Mouse (Mus musculus) testis, postnatal 14 days (tissue): ENCODE data around the gene Slc12a7.
"Not testable (repeated sequence)": the region's sequence is repeated elsewhere in the genome, so short reads cannot be mapped to it uniquely, and the experiment has no call there.

ENCODE experiments used
- DNase-seq: peaks from one replicate; pipeline ENCODE4 v3.0.0; 2021; ENCODE audit warnings: low spot score

The Slc12a7 gene

DNA sequence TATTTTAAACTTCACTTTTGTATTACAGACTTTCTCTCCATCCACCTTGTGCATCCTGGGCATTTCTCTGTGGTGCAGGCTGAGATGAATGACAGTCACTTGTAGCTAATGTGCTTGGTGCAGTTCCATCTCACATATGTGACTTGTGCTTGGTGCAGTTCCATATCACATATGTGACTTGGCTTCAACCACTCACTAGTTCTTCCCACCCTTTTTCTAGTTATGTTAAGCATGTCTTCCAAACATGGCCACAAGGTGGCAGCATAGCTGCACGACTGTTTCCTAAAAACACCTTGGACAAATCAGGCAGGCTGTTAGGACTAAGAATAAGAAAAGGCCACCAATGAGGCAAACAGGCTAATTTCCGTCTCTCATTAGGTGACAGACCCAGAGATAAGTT, 14.7 kb upstream of the Slc12a7 start:
- DNase-seq: peak; percentile 64

DNA sequence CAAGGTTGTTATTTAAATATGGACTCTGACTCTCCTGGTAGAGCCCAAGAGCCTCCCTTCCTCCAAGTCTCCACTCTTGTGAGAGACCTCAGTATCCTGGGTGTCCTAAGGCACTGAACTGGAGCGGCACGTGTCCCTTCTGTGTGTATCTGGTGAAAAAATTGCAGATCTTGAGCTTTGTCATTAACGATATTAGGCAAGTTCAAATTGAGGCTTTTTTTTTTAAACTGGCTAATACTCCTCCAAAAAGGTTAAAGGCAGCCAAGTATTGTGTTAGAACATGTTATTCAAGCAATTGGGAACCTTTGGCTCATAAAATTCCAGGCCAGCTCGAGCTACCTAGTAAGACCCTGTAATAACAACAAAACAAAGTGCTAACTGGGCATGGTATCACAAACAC, 12.7 kb upstream of the Slc12a7 start:
- DNase-seq: no peak

DNA sequence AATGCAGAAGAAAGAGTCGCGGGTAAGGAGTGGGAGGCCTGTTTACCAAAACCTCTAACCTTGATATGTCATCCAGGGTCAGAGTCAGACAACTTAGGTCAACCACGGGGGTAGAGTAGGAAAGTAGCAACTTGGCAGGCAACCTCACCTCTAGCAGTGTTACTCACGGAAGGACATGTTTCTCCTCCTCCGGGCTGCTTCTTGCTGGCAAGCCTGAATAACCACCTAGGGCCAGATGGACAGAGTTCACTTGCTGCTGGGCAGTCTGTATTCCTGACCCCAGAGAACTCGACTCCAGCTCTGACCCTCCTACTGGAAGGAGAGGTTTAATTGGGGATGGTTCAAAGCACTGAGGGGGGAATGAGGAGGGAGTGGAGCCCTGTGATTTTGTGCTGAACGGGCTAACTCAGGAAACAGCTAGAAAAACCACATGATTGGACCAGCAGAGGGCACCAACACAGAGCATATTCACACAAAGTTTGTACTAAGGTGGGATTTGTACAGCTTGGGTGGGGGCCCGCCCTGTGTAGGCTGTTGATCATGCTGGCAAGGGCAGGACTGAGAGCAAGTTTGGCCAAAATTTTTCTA, 9.7 kb upstream of the Slc12a7 start:
- peak; percentile 62 for DNase-seq

DNA sequence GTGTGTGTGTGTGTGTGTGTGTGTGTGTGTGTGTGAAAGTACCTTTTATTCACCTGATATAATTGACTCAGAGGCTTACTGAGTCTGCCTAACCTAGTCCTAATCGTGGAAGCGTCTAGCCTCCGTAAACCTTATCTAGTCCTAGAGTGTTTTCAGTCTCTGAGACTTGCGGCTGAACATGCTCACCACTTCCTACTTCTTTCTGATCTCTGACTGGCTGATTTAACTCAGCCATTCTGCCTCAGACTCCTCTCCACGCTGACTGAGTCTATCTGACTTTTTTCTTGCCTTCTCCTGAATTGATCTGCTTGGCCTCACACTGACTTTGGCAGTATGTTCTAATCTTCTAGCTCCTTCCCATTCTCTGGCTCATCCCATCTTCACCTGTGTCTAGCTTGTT, 7.6 kb upstream of the Slc12a7 start:
- no peak for DNase-seq

DNA sequence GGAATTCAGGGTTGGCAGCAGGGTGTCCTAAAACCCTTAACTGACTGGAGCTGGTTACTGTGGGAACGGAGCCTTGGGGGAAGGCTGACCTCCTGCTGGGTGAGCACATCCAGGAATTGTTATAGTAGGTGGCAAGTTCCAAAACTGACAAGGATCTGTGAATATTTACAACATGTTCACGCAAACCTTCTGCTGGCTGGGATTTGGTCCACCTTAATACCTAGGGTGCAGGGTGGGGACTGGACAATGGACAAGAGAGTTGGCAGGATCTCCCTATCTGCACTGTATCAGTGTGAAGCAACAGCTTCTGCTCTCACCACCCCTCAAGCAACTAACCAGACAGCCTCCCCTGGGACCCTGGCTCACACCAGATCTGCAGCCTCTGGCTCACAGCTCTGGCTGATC, 5.3 kb upstream of the Slc12a7 start:
- no peak for DNase-seq

DNA sequence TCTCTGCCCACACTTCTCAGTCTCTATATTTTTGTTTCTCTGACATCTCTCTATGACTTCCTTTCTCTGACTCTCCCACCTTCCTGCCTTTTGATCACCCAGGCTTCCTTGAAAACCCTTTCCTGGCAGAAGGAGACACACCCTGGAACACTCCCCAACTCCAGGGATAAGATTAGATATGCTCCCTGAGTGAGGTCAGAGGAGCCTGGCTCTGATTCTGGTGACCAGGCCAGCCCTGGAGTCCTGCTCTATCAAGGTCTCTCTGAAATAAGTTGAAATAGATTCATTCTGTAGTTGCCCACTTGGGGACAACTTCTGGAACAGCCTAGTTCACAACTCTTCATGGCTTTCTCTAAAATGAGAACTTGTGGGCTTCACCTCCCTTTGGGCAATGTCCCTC, 4.3 kb upstream of the Slc12a7 start:
- no peak for DNase-seq

DNA sequence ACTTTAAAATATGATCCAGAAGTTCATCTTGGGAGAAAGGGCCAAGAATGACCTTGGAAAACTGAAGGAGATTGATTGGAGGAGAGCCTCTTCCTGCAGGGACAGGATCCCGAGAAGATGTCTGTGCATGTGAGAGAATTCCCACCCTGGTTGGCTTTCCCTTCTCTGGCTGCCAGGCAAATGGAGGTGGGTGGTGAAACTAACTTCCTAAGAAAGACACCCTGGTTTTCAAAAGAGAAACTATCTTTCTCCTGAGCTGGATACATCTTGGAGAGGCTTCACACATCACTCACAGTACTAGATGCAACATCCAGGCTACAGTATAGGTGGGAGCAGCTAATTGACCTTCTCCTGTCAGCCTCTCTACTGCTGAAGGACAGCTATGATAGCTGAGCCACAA, 2.0 kb upstream of the Slc12a7 start:
- DNase-seq: no peak

DNA sequence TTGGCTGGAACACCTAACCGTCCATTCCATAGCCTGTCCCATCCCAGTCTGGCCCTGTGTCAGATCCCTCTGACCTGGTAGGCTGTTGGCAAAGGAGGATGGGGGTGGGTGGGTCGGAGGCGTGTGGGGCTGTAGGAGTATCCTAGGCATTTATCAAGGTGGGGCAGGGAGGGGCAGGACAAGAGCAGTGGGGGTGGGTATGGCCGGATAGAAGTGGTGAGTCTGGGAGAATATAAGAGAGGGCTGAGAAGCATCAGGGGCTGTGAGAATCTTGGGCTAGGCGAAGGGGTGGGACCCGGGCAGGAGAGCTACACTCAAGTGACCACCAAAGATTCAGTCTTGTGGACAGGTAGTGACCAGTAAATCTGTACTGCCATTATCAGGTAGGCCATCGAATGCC, 659 bp upstream of the Slc12a7 start:
- no peak for DNase-seq

DNA sequence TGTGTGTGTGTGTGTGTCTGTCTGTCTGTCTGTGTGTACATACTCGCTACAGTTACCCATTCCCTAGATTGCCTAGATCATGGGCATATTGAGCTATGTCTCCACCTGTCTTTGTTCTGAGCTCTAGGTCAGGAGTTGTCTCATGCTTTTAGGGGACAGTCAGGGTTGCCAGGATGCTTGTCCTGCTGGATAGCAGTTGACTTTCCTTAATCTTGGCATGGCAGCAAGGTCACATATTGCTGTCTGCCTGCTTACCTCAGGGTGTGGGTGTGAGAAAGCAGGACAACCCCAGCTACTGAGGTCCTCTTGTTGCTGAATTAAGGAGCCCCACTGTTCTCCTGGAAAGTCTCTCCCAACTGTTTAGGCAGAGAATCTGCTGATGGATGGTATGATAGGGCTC, 1.5 kb downstream of the Slc12a7 start:
- no peak for DNase-seq

DNA sequence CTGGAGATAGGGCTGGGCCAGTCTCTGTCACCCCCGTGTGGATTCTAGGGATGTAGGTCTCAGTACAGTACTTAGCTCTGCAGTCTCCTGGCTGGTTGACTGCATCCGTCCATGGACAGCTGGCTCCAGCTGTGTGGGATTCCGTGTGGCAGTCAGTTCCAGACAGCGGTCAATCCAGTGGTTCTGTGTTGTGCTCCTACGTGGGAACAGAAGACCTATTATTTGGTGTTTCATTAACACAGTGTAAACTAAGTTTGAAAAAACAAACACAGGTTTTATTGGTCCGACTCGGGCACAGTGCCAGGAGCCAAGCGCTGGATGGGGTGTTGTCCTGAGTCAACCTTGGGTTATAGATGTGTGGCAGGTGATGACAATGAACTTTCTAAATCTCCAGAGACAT, 2.4 kb downstream of the Slc12a7 start:
- DNase-seq: no peak

DNA sequence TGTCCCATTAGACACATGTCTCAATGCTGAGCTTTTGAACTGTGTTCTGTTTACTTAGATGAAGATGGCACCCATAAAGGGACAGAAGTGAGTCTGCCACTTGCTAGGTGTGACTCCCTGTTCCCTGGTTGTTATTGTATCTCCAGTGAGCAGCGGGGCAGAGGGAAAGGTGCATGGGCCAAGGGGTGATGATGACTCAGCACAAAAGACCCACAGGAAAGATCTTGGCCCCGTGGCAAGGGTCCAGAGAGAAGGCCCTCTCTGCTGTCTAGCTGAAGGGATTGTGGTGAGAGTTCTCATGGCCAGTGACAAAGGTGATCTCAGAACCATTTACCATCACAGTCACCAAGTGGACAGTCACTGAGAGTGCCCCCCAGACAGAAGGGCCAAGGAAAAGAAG, 3.0 kb downstream of the Slc12a7 start:
- no peak for DNase-seq

DNA sequence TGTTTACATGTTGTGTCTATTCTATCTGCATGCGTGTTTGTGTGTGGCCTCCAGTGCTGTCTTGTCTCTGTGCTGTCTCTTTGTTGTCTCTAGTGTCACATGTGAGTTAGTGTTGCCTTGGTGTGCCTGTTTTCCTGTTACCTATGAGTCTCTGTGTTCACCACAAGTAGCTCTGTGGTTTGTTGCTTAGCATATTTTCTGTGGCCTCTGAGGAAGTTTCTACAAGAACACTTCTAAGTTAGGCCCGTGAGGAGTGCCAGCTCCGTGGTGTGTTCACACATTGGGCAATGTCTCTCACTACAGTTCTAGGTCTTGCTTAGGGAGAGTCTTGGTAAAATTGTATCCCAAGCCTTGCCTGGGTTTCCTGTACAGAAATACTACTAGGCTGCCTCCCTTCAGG, 4.0 kb downstream of the Slc12a7 start:
- DNase-seq: no peak

DNA sequence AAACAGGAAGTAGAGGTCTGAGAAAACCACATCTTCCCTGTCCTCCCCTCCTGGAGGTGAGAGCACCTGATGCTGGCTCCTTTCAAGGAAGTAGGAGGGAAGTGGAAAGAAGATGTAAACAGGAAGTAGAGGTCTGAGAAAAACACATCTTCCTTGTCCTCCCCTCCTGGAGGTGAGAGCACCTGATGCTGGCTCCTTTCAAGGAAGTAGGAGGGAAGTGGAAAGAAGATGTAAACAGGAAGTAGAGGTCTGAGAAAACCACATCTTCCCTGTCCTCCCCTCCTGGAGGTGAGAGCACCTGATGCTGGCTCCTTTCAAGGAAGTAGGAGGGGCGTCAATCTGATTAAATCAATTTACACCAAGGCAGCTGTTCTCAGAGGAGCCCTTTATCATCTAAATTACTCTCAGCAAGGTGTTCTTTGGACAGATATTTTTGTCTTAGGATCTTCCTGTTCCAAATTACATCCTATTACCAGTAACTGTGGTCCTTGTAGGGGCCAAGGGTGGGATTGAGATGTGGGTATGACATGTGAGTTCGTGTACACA, 7.6 kb downstream of the Slc12a7 start:
- DNase-seq: not testable (repeated sequence)

DNA sequence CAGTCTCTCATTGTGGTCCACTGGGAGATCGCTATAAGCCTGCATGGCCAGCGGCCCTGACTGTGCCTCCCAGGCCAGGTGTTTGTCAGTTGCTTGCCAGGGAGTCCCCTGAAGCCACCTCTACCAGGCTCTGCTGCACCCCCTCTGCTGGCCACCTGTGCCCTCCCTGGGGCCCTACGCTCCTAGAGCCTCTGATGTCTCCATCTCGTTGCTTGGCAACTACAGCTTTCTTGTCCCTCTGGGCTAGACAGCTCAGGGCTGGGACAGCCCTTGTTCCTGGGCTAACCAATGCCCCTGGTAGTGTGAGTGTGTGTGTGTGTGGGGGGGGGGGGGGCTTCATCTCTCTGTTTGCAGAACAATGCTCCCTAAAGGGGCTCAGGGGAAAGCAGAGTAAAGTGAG, 10.1 kb downstream of the Slc12a7 start:
- no peak for DNase-seq

DNA sequence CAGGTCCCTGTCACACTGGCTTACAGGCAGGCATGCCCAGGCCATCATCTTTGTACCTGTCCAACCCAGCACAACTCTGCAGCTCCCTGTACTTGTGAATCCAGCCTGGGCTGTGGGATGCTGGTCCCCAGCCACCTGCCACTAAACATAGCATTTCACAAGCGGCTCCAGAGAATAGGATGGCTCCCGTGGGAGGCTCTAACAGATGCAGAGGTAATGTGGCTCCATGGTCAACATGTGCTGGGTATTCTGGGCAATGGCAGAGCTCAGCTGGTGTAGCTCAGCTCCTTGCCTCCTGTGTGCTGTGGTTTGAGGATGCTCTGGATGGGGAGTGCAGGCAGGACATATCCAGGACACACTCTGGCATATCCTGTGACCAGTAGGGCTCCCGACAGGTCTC, 10.8 kb downstream of the Slc12a7 start:
- no peak for DNase-seq

DNA sequence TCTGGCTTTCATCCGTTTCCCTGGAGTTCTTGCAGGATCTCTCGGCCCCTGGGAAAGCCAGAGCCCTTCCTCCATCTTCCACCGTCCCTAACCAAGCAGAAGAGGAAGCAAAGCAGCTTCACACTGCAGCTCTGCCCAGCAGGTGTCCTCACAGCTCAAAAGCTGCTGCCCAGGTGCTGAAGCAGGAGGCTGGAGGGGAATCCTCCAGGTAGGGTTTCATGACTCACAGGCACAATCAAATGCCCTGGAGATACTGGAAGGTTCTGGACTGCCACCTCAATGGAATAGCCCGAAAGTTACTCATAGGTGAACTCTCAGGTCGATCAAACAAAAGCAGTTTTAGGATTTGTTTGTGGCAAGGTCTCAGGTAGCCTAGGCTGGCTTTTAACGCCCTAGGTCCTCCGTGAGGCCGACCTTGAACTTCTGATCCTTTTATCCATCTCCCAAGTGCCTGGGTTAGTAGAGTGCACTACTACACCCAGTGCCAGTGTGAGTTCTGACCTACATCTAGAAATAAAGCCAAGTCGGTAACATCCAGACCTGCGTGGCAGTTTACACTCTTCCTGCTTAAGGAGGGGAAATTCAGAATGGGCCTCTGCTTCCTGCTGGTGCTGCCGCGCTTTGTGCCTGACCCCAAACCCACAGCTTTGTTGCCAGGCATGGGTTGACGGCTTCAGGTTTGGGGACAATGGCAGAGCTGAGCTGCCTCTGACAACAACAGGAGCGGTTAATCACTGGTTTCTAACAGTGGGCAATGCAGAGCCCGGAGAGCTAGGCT, 16.0 kb downstream of the Slc12a7 start:
- no peak for DNase-seq

DNA sequence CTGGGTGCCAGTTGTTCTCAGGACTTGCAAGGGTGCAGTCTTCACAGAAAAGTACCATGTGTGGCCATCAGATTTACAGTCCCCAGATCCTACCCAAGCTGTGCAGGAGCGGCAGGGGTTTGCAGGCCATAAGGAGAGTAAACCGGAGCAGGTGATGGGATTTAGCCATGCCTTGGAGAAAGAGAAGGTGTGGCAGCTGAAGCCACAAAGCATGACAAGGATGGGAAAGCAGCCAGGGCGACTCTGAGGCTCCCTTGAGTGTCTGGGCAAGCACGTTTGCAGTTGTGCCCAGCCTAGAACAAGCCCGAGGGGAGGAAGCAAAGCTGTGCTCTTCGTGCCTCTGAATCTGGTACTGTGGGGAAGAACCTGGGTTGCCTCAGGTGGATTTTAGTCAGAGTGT, 17.5 kb downstream of the Slc12a7 start:
- DNase-seq: no peak

DNA sequence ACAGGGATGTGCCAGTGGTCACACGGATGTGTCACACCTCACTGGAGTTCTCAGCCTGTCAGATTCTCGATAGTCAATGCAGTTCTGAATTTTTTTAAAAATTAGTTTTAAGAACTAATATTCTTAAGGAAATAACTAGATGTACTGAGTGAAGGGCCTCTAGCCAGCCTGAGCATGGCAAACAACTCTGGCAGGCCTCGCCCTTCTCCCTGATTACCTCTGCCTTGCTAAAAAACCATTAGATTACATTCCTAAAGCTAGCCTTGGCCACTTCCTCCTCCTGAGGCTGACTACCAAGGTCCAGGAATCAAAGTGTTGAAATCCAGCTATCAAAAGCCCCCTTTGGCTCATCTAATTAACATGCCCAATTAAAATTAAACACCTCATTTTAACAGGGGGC, 18.4 kb downstream of the Slc12a7 start:
- DNase-seq: no peak

DNA sequence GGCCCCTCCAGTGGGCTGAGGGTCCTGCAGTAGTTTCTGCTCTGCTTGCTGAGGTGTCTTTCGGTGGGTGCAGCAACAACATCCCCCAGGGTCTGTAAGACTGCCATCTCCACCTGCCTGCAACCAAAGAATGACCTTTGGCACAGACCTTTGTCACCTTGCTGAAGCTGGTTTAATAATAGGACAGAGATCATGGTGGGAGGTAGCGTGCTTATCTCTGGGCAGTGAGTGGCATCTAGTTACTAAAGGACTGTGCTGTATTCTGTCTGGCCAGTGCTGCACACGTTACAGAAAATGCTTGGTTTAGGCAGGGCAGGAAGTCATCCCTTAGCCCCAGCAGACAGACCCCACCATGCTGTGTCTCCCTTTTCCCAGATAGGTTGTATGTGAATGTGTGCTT, 22.9 kb downstream of the Slc12a7 start:
- no peak for DNase-seq

DNA sequence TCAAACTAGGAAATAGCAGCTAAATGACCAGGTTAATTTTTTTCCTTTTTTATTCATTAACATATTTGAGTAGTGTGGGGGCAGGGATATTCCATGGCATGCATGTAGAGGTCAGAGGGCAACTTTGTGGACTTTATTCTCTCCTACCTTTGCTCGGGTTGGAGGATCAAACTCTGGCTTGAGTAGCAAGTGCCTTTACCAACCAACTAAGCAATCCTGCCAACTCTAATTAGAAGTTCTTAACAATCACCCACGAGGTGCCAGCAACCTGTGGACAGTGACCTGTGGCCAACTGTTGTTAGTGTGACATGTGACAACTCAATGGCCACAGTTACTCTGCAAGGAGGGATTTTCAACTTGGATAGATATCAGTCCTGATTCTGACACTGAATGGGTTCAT, 24.0 kb downstream of the Slc12a7 start:
- DNase-seq: no peak

DNA sequence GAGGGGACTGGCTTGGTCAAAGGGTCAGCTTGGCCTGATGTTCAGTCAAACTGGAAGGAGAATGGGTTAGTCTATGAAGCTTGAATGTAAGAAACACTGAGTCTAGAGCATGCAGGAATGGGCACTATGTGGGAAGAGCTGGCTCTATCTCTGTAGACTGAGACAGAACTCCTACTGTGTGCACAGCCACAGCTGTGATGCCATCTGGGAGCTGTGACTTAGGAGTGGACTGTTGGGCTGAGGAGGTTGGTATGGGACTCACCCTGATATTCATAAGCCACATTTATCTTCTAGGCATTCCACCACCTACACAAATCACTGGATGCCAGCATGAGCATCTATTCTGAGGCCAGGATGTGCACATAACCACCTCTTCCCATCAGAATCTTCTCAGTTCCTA, 24.5 kb downstream of the Slc12a7 start:
- DNase-seq: no peak

DNA sequence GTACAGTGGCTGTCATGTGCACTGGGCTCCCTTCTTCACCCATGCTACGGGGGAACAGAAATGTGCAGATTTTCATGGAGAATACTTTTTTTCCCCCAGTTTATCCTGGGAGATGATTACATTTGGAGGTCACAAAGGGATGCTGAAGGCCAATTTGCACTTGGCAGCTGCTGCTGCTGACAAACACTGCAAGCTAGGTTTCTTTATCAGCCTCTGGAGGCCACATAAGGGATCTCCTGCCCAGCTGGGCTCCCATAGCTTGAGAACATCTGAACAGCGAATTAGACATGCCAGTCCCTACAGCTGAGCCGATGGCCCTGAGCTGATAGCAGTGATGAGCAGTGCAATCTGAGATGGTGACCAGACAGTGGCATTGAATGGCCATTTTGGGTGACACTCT, 26.7 kb downstream of the Slc12a7 start:
- no peak for DNase-seq

DNA sequence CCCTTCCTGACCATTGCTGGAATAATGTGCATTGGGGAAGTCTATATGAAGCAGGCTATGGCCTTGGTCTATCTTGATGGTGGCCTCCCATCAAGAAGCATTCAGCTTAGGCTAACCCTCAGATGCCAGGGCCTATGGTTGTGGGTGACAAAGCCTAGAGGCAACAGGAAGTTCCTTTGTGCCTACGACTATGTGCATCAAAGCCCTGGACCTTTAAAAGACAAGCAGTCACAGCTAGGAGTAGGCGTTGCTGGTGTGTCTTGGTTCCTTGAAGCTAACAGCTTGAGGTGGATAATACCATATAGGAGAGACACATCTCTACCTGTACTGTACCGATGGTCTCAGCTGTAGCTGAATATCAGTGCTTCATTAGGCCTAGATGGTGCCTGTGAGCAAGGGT, 27.2 kb downstream of the Slc12a7 start:
- DNase-seq: no peak

DNA sequence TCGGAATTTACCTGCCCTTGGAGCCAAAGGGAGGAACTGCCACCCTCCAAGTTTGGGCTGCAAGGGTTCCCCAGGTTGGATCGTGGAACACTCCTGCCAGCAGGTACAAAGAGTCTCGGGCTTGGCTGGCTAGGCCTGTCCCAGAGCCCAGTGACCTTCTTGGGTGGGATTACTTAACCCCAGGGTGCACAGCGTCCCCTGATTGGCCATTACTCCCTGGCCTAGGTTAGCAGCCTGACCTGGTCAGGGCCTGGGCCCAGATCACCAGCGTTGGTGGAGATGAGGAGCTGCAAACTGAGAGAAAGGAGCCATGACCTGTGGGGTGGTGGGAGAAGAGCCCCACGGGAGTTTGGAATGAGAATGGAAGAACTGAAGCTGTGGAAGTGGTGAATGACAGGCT, 30.0 kb downstream of the Slc12a7 start:
- DNase-seq: no peak
